Mouse (Mus musculus): ENCODE results near the gene Adamtsl1.

DNA sequence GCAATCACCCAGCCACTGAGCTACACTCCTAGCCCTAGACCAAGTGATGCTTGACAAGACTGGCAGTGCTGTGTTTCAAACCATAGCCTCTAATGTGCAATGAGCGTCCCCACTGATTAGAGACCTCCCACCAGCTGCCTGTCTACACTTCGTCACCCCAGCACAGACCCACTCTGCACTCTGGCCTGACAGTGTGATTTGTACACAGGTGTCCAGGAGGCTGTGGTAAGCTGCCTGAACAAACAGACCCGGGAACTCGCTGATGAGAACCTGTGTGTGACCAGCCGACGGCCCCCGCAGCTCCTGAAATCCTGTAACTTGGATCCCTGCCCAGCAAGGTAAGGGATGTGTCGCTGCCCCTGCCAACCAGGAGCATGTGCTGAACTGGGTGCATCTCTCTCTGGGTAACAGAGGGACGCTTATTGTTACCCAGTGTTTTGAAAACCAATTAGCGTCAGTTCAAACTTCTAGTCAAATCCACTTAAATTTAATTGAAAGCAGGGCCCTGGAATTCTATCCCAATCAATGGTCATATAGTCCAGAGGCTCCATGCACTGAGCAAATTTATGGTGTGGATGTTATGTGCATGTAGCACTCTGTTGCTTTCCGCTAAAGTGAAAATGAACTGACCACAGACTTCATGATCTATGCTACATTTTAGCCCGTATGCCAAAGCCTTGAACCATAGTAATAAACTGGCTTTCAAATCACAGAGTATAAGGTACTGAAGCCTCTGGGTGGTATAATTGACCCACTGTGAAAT, 775.7 kb downstream of the Adamtsl1 start:
- no peak for TF ChIP-seq CTCF (IDR thresholded peaks at IDR 0.05; ENCODE audit: low read depth, low read length)
- TF ChIP-seq GATA1 (IDR thresholded peaks at IDR 0.05; ENCODE audit: borderline replicate concordance, low read length) = no peak

All from G1E (cell line).